Mouse (Mus musculus) gastrocnemius, postnatal 10 days (tissue): Measurements from ENCODE around the gene St3gal6. TPM values are rescaled to one million over a fixed set of nuclear protein-coding genes. Genes with fewer than 3 reads are reported as not detected.

ENCODE experiments used
- DNase-seq: peaks from one replicate; pipeline ENCODE4 v3.0.0; 2021; ENCODE audit warnings: mixed read lengths
- long read RNA-seq, 2 experiments: library from polyadenylated mRNA; stranded (forward); transcript quantifications; one replicate each; pipeline ENCODE4 v2.0.0; 2021
- total RNA-seq, 2 experiments: library from RNA; stranded (reverse); gene quantifications; 2 replicates each; pipeline ENCODE4 v1.2.3; 2021

The St3gal6 gene
- 10 to 100 TPM; 37.3 to 40.5 TPM for total RNA-seq
- long read RNA-seq, experiment 1, full-length matches to known transcripts, result 6 of 12 reads
- long read RNA-seq, experiment 1, partial matches to known transcripts, result 3 of 12 reads
- long read RNA-seq, experiment 1, other reads (novel, unspliced or antisense), result 3 of 12 reads
- long read RNA-seq, experiment 2, full-length matches to known transcripts, result 5 of 12 reads
- long read RNA-seq, experiment 2, partial matches to known transcripts, result 1 of 12 reads
- long read RNA-seq, experiment 2, other reads (novel, unspliced or antisense), result 6 of 12 reads

DNA sequence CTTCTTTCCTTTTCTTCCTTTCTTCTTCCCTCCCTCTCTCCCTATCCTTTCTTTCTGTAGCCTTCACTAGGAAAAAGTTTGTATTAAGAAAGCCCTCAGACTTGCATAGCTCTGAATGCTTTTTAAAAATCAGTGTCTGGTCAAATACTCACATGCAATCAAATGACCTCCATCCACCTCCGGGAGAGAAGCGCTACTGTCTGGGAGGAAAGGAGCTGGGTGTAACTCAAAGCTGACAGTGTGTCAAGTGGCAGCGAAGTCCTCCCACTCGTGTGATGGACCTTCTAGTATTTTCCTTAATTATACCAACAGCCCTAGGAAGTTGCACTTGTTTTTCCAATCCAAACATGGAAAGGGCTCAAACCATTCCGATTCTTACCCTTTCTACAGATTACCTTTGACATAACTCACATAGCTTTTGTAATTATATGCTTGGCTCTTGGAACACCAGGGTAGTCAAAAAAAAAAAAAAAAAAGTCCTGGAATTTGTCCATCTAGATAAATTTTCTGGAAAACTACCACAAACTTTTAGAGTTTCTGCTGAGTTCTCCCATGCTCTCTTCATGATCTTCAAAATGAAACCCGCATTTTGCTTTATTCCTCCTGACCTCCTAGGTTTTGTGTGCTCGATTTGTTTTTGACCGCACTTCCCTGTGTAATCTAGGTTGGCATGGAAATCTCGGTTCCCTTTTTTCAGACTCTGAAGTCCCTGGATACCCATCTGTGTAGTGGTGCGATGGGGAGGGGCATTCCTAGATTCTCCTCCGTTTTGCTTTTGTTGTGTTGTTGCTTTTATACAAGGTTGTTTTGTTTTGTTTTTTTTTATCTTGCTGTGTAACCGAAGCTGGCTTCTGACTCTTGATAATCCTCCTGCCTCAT is at the start of gene St3gal6:
Gene St3gal6 (minus strand): TSS at position 272 of the 879 bp plus-strand sequence.
- no peak for DNase-seq

GRCm38 (mm10) chr16:58570694-58571264 is 46.7 kb upstream of the St3gal6 start:
- DNase-seq, result no peak

- DNase-seq, result no peak
Observed at GRCm38 (mm10) chr16:58561196-58561595, 37.2 kb upstream of the St3gal6 start.

GRCm38 (mm10) chr16:58556067-58556830 is 32.2 kb upstream of the St3gal6 start:
- no peak for DNase-seq

DNA sequence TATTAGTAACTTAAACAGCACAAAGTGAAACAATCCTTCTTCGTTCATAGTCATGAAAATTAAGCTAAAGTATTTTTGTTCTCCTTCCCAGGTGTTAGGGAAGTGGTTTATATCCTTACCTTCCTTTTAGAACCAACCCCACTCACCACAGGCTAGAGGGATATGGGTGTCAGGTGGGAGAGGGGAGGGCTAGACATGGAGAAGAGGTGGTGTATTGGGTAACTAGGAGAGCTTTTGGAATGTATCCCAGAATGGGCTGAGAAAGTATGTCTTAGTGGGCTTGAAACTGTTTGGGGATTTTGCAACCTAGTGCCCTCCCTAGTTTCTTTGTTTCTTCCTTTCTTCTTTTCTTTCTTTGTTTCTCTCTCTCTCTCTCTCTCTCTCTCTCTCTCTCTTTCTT is 30.6 kb upstream of the St3gal6 start:
- no peak for DNase-seq

- no peak for DNase-seq
Observed at GRCm38 (mm10) chr16:58548042-58548441, 24.0 kb upstream of the St3gal6 start.

- no peak for DNase-seq
Observed at GRCm38 (mm10) chr16:58546128-58546527, 22.1 kb upstream of the St3gal6 start.

- no peak for DNase-seq
Observed at GRCm38 (mm10) chr16:58539490-58539889, 15.4 kb upstream of the St3gal6 start.

- DNase-seq, result no peak
Observed at GRCm38 (mm10) chr16:58539011-58539410, 15.0 kb upstream of the St3gal6 start.

- DNase-seq, result no peak
Observed at GRCm38 (mm10) chr16:58536076-58536475, 12.0 kb upstream of the St3gal6 start.

DNA sequence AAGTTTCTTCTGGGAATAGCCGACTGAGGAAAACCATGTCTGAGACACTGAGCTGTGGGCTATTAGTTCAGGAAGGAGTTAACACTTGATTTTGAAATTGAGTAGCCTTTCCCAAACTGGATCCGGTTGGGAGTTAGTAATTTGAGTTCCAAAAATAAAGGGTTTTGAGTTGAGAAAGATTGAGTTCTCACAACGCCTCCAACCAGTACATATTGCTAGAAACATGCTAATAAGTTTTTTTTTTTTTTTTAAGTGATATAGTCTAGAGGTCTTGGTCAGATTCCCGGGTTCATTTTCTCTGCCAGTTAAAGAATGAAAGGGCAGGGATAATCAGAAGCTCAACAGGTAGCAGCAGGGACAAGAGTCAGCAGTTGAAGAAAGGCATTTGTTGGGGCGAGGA is 11.2 kb upstream of the St3gal6 start:
- no peak for DNase-seq

- DNase-seq, result no peak
Observed at GRCm38 (mm10) chr16:58534245-58535142, 10.5 kb upstream of the St3gal6 start.

- no peak for DNase-seq
Observed at GRCm38 (mm10) chr16:58533742-58534141, 9.7 kb upstream of the St3gal6 start.

DNA sequence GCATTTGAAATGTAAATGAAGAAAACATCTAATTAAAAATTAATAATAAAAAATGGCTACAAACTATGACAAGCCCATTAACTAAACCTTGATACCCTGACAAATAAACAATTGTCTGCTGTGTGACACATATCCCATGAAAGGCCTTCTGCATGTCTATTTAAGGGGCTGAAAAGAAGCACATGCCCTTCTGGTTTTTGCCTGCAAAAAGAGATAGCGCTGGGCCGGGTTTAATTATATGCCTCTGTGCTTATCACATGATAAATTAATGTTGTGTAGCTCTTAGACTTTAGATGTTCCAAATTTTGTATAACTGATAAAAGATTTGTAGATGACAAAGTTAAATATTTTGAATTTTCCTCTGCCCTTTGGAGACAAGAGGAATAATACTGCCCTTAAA is 9.2 kb upstream of the St3gal6 start:
- no peak for DNase-seq

GRCm38 (mm10) chr16:58532511-58532910 is 8.5 kb upstream of the St3gal6 start:
- DNase-seq, result no peak

DNA sequence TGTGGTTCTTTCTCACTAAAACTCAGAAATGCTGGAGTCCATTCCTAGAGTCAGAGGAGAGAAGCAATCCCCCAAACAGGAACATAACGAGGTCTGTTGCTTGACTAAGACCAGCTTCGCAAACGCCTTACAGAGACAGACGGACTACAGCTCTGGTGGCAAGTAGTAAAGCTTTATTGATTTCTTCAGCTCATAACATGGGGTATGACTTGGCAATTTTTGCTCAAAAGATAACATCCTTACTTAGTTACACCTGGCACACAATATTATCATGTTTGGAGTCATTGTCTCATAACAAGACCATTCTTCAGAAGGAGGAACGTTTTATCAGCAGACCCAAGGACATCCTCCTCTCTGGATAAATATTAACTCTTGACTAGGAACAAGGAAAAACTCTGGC is 3.8 kb upstream of the St3gal6 start:
- DNase-seq, result no peak

DNA sequence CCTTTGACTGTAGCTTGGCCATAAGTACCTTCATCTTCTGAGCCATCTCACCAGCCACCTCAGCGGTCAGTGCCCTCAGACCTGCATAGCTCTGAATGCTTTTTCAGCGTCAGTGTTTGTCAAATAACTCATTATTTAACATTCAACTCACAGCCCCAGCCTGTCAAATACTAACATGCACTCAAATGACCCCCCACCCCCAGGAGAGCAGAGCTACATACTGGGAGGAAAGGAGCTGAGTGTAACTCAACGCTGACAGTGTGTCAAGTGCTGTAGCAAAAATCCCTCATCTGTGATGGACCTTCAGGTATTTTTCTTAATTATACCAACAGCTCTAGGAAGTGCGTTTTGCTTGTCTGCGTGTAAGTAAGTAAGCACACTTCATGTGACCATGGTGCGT is 2.7 kb upstream of the St3gal6 start:
- no peak for DNase-seq

DNA sequence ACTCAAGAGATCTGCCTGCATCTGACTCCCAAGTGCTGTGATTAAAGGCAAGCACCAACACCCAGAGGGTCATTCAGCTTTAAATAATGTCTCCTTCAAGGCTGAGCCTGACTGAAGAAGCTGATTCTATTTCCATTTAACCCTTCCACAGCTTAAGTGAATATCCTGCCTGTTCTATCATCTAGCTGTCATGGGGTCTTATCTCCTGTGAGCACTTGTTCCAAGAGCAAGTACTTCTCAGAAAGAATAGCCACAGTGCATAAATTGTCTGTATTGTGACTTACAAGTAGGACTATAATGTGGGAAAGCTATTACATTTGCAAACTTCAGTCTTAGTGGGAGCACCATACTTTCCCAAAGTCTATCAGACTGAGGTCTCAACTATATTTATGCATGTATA is 1.8 kb upstream of the St3gal6 start:
- DNase-seq, result no peak

- DNase-seq, result peak; percentile 67
Observed at GRCm38 (mm10) chr16:58523044-58523859, 791 bp downstream of the St3gal6 start.

DNA sequence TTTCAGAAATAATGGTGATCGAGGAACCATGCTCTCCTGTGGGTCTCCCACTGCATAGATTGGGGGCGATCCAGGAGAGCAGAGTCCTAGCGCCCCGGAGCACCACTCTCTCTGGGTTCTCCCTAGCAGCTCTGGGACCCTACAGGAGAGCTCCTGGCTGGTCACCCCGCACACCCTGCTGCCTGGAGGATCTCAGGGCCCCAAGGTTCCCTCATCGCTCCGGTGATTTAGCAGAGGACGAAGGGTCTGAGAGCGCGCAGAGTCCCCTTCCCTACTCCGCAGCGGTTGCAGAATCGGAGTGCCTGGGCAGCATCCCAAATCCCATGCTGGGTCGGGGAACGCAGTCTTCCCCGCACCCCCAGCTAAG is 1.4 kb downstream of the St3gal6 start:
- DNase-seq, result no peak

- no peak for DNase-seq
Observed at GRCm38 (mm10) chr16:58521900-58522299, 2.1 kb downstream of the St3gal6 start.
